Mouse (Mus musculus) midbrain, embryonic 15.5 days (tissue): Measurements from ENCODE around the gene Gas7. TPM values are rescaled to one million over a fixed set of nuclear protein-coding genes. Genes with fewer than 3 reads are reported as not detected.

Experiments used
- ATAC-seq: fragments of 200-750 bp; cut with Nextera tagmentation; replicated peaks from 2 replicates; pipeline ENCODE4 v1.8.0; 2017; ENCODE audit warnings: moderate TSS enrichment
- H3K27ac ChIP-seq: fragments of 300-500 bp; sonication (generic); 2 replicates; pipeline ENCODE4 v1.5.1; 2015; ENCODE audit warnings: mild to moderate bottlenecking, inconsistent platforms
- H3K27me3 ChIP-seq: fragments of 300-500 bp; sonication (generic); replicated peaks from 2 replicates; pipeline ENCODE4 v1.6.1; 2015; ENCODE audit warnings: inconsistent platforms
- H3K36me3 ChIP-seq: fragments of 300-500 bp; sonication (generic); replicated peaks from 2 replicates; pipeline ENCODE4 v1.6.1; 2015; ENCODE audit warnings: inconsistent platforms
- H3K4me1 ChIP-seq: fragments of 300-500 bp; sonication (generic); 2 replicates; pipeline ENCODE4 v1.6.1; 2015; ENCODE audit warnings: inconsistent platforms
- H3K4me2 ChIP-seq: fragments of 300-500 bp; sonication (generic); 2 replicates; pipeline ENCODE4 v1.6.1; 2015; ENCODE audit warnings: inconsistent platforms, mild to moderate bottlenecking, moderate library complexity
- H3K4me3 ChIP-seq: fragments of 300-500 bp; sonication (generic); 2 replicates; pipeline ENCODE4 v1.5.1; 2015; ENCODE audit warnings: mild to moderate bottlenecking, inconsistent platforms
- H3K9ac ChIP-seq: fragments of 300-500 bp; sonication (generic); 2 replicates; pipeline ENCODE4 v1.6.1; 2015; ENCODE audit warnings: mild to moderate bottlenecking, inconsistent platforms
- H3K9me3 ChIP-seq: fragments of 300-500 bp; sonication (generic); 2 replicates; pipeline ENCODE4 v1.6.1; 2016; ENCODE audit warnings: inconsistent platforms
- WGBS: fragments of 180-500 bp; shearing (Covaris S2); methylation state at CpG from one replicate; pipeline ENCODE4 v1.1.7; 2015; ENCODE audit warnings: mixed read lengths; 5-methylcytosine and 5-hydroxymethylcytosine counted together
- polyA plus RNA-seq: library from polyadenylated mRNA; unstranded; fragments of >200 nt; fragmentation: Nextera tagmentation; extraction: Ambion mirVana; gene quantifications from 2 replicates; pipeline ENCODE4 v1.2.1, GENCODE M21; 2015

The Gas7 gene
- polyA plus RNA-seq, 1 experiment from 2014 or later, result 36.1 TPM

DNA sequence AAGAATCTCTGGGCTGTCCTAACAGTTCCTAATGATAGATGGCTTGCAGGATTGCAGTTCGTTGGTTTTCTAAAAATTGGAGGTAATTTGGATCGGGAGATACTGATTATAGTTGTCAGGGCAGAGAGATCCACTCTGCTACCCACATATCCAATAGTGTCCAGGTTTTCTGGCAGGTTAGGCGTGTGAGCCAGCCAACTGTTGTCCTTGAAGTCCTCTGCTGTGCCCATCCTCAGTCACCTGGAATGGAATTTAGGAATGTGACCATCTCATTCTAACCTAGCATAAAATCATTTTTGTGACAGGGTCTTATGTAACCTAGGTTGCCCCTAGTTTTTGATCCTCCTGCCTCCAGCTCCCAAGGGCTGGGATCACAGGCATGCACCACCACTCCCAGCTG, 188.2 kb downstream of the Gas7 start:
- no peak overlapping the region for H3K4me2 ChIP-seq
- H3K4me1 ChIP-seq, result 0 out of 2 replicates have a peak, but pooled peaks cover 5% of the 10 kb centered on the region
- H3K9ac ChIP-seq, result no peak overlapping the region
- no peak overlapping the region for H3K27ac ChIP-seq
- H3K27me3 ChIP-seq, result no peaks in the 10 kb centered on the region
- no peak overlapping the region for H3K4me3 ChIP-seq
- H3K9me3 ChIP-seq, result no peaks in the 10 kb centered on the region
- ATAC-seq, result no peak
- H3K36me3 ChIP-seq, result no peaks in the 10 kb centered on the region
- 88% methylated on average over 3 of the region's 3 CpGs for WGBS

DNA sequence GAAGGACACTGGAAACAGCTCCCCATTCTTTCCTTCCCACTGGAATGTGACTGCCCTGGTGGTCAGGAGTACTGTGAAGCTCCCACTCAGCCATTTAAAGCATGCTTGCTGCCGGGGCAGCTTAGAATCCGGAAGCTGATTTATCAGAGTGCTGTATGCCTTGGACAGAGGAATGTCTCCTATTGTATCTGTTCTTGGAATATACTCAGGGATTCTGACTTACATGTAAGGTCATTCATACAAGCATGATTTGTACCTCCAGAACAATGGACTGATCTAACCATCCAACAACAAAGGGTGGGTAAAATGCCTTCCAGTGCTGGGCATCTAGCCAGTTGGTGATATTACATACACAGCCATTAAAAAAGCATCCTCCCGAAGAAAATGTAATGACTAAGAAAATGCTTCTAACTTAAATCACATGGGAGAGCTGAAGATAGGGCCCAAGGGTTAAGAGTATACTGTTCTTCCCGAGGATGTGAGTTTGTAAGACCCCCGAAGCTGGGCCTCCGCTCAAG, 189.5 kb downstream of the Gas7 start:
- H3K27me3 ChIP-seq, result no peaks in the 10 kb centered on the region
- H3K9me3 ChIP-seq, result no peaks in the 10 kb centered on the region
- no peak overlapping the region for H3K9ac ChIP-seq
- no peak overlapping the region for H3K4me3 ChIP-seq
- no peak overlapping the region for H3K27ac ChIP-seq
- H3K4me2 ChIP-seq, result no peak overlapping the region
- ATAC-seq, result no peak
- H3K4me1 ChIP-seq, result 0 out of 2 replicates have a peak, but pooled peaks cover 5% of the 10 kb centered on the region
- H3K36me3 ChIP-seq, result no peaks in the 10 kb centered on the region
- WGBS, result 86% methylated on average over 6 of the region's 6 CpGs

DNA sequence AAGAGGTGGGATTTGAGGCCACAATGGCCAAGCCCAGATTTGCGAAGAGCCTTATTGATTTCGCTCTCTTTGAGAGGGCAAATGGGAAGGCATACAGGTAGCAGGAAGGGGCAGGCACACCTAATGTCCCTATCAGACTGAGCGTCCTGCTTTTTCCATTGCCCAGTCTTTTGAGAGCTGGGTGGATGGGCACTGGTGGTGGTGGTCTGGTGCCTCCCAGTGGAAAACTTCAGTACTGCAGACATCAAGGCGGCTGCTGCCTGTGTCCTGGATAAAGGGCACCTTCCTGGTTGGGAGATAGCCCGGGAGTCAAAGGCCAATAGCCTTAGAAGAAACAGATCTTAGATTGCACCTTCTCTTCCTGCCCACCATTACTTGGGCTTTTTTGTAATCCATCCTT, 192.5 kb downstream of the Gas7 start:
- Histone ChIP-seq H3K27me3 (no peaks in the 10 kb centered on the region), H3K4me2 (no peak overlapping the region), H3K36me3 (no peaks in the 10 kb centered on the region), H3K4me1 (peaks cover 13% of the 10 kb centered on the region), H3K9ac (no peak overlapping the region), H3K9me3 (no peaks in the 10 kb centered on the region), H3K4me3 (no peak overlapping the region), H3K27ac (no peak overlapping the region)
- ATAC-seq, result no peak; the same call in 1 of the 2 replicates
- 31% methylated on average over 5 of the region's 5 CpGs for WGBS

DNA sequence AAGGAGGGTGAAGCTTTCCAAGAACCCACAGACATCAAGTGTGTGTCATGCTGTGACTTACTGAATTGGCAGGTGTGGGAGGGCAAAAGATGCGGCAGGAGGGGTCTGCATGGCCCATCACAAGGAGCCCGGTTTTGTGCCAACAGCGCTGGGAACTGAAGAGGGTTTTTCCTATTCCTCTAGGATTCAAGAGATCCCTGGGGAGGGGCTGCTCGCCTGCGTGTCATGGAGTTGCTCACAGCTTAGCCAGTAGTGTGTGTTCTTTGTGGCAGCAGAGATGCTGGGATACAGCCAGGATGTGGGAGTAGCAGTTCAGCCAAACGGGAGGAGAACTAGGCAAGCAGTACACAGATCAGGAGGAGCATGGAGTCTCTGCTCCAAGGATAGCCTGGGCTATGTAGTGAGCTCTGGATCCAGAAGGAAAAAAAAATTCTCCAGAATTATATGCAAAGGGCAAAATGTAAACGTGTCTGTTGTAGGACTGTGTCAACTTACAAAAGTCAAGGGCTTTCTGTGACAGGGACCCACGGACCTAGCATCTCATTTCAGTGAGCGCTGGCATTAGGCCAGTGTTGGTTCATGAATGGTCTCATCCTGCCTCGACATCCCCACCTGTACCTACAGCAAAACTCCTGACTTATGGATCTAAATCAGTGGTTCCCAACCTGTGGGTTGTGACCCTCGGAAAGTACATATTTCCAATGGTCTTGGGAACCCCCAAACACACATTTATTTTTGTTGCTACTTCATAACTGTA, 193.6 kb downstream of the Gas7 start:
- Histone ChIP-seq H3K27ac (no peak overlapping the region), H3K4me3 (no peak overlapping the region), H3K9ac (no peak overlapping the region), H3K4me1 (peaks cover 19% of the 10 kb centered on the region), H3K36me3 (no peaks in the 10 kb centered on the region), H3K4me2 (no peak overlapping the region), H3K9me3 (no peaks in the 10 kb centered on the region), H3K27me3 (no peaks in the 10 kb centered on the region)
- 75% methylated on average over 11 of the region's 11 CpGs for WGBS
- ATAC-seq, result no peak

DNA sequence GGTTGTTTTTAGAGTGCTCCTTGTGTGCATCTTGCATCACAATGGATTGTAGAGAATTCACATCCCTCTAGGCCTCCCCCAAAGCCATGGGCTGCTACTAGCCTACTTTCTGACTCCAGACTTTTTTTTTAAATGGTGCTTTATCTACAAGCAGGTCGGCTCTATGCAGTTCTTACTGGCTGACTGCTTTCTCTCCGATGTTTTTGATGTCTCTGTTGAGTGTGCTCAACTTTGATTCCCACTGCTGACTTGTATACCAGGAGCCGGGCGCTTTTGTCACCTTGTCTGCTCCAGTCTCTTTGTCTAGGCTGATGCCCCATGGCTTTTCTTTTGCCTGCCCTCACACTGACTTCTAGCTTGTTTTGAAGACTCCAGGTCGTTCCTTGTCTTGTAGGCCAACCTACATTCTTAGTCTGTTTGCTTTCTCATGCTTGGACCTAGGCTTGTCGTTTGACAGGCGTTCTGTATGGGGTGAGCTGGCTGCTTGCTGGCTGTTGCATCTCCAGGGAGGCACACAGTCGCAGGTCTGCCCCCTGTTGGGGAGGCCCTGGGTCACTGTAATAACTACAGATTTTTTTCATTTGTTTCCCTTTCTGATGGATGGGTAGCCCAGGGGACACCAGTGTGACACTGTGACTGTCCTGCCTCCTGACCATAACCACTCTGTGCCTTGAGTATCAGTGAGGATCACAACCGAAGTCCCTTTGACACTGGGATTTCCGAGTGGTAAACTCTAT, 194.9 kb downstream of the Gas7 start:
- no peak overlapping the region for H3K27ac ChIP-seq
- H3K4me3 ChIP-seq, result no peak overlapping the region
- H3K36me3 ChIP-seq, result no peaks in the 10 kb centered on the region
- no peak for ATAC-seq
- no peak overlapping the region for H3K4me2 ChIP-seq
- no peak overlapping the region for H3K9ac ChIP-seq
- no peaks in the 10 kb centered on the region for H3K9me3 ChIP-seq
- H3K4me1 ChIP-seq, result peaks cover 22% of the 10 kb centered on the region
- 49% methylated on average over 10 of the region's 10 CpGs for WGBS
- no peaks in the 10 kb centered on the region for H3K27me3 ChIP-seq

DNA sequence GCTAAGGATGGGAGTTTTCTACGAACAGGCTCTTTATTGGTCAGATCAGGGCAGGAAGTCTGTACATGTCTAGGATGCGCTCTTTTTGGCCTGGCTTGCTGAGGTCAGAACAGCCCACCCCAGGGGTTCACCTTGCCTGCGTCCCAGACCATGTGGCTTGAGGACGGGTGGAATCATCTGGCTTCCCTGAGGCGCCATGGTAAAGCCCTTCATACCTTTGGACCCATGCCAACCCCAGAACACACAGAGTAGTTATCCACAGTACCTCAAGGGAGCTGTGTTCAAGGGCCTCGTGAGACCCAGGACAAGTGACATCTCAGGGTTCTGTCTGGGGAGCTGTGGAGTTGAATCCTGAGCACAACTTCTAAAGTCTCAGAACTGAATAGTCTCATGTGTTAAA, 196.5 kb downstream of the Gas7 start:
- Histone ChIP-seq H3K36me3 (no peaks in the 10 kb centered on the region), H3K4me3 (no peak overlapping the region), H3K4me2 (no peak overlapping the region), H3K27me3 (no peaks in the 10 kb centered on the region), H3K9me3 (no peaks in the 10 kb centered on the region), H3K4me1 (peaks cover 28% of the 10 kb centered on the region), H3K9ac (no peak overlapping the region), H3K27ac (no peak overlapping the region)
- WGBS, result 77% methylated on average over 6 of the region's 6 CpGs
- ATAC-seq, result no peak

DNA sequence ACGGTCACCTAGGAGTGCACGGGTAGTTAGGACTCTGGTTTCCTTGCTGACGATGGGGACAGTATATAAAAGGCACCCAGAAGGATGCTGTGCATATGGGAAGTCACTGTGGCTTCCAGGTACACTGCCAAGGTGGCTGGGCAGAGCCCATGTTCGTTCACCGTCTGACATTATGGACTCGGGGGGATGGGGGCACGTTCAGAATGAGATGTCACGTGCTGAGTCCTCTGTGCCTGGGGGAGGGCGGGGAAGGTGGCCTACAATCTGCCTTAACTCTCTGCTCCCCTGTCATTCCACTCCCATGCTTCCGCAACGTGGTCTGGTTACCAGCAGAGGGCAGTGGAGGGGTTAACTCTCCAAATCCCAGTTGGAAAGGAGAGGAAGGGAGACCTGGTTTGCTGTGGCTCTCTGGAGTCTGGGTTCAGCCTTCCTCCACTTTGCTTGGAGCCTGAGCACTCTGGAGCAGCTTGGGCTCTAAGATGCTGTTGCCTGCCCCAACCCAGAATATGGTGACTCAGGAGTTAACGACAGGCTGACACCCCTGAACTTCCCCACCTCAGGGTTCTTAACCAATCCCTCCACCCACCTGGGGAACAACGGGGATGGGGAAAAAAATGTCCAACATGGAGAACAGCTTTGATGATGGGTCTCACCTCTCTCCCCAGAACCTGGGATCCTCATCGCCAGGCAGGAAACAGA, 197.1 kb downstream of the Gas7 start:
- H3K27ac ChIP-seq, result no peak overlapping the region
- WGBS, result 11% methylated on average over 14 of the region's 14 CpGs
- no peaks in the 10 kb centered on the region for H3K9me3 ChIP-seq
- peaks cover 27% of the 10 kb centered on the region for H3K4me1 ChIP-seq
- no peaks in the 10 kb centered on the region for H3K36me3 ChIP-seq
- peak overlapping the region; percentile 35 for H3K4me2 ChIP-seq
- H3K9ac ChIP-seq, result no peak overlapping the region
- H3K27me3 ChIP-seq, result no peaks in the 10 kb centered on the region
- 0 out of 2 replicates have a peak, but pooled peaks have one; percentile 14 for ATAC-seq
- H3K4me3 ChIP-seq, result no peak overlapping the region; the same call in 1 of the 2 replicates

DNA sequence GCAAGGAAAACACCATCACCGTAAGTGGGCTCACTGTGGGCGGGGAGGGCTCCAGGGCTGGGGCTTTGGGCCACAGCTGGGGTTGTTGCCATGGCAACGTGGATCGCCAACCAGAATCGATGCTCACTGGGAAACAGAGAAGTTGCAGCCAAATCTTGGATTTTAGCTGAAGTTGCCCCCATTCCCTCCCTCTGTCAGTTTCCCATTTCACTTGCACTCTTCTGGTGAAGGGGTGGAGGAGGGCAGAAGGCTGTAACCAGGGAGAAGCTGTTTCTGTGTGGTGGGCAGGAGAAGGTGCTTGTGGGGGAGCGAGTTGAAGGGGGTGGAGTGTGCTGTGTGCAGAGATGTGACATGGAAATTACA, 197.6 kb downstream of the Gas7 start:
- Histone ChIP-seq H3K4me2 (peak overlapping the region; percentile 35), H3K4me1 (peaks cover 23% of the 10 kb centered on the region), H3K9me3 (no peaks in the 10 kb centered on the region), H3K36me3 (no peaks in the 10 kb centered on the region), H3K9ac (no peak overlapping the region), H3K27me3 (no peaks in the 10 kb centered on the region), H3K4me3 (no peak overlapping the region; the same call in 1 of the 2 replicates), H3K27ac (no peak overlapping the region)
- no peak for ATAC-seq
- WGBS, result 18% methylated on average over 6 of the region's 6 CpGs

DNA sequence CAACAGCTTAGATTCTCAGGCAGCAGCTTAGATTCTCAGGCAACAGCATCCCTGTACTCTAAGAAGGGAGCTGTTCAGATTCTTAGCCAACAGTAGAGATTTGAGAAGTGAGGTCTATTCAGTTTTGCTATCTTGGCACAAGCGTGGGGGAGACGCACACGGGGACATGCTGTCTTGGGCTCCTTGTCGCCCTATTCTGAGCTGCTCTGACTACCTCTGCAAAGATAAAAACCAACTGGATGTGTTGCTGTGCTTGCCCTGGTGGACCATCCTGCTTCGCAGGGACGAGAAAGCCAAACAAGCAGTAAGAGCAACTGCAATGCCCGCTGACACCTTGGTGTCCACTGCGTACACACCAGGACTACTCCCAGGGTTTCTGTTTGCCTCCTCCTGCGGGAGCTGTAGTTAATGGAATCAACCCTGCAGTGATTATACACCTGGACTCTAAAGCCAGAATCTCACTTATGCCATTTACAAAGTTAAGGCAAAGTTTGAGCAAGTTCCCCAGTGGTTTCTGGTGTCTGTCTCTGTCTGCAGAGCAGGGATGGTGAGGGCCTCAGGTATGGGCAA, 198.4 kb downstream of the Gas7 start:
- Histone ChIP-seq H3K4me1 (peaks cover 23% of the 10 kb centered on the region), H3K36me3 (no peaks in the 10 kb centered on the region), H3K4me2 (no peak overlapping the region; the same call in 1 of the 2 replicates), H3K9ac (no peak overlapping the region), H3K27ac (no peak overlapping the region), H3K9me3 (no peaks in the 10 kb centered on the region), H3K27me3 (no peaks in the 10 kb centered on the region), H3K4me3 (no peak overlapping the region)
- no peak for ATAC-seq
- 88% methylated on average over 9 of the region's 9 CpGs for WGBS

DNA sequence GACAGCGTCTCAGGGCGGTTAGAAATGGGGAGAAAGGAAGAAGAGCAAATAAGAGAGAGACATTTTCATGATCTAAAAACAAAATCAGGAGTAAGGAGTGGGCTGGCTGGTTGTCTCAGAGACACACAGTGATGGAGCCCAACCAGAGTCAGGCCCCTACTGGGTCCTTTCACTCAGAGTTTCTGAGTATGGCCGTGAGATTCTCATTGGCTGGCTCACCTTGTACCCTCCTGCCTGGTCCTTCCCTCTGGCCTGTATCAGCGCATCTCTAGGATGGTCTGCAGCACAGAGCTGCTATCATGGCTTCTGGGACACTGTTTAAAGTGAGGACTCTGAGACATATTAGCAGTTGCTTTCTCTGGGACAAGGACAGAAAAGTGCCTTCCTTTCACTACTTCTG, 199.3 kb downstream of the Gas7 start:
- H3K36me3 ChIP-seq, result no peaks in the 10 kb centered on the region
- no peaks in the 10 kb centered on the region for H3K9me3 ChIP-seq
- H3K9ac ChIP-seq, result no peak overlapping the region
- no peak overlapping the region for H3K4me2 ChIP-seq
- H3K4me3 ChIP-seq, result no peak overlapping the region
- H3K27me3 ChIP-seq, result no peaks in the 10 kb centered on the region
- ATAC-seq, result no peak
- H3K27ac ChIP-seq, result no peak overlapping the region
- peaks cover 23% of the 10 kb centered on the region for H3K4me1 ChIP-seq
- 92% methylated on average over 4 of the region's 4 CpGs for WGBS

DNA sequence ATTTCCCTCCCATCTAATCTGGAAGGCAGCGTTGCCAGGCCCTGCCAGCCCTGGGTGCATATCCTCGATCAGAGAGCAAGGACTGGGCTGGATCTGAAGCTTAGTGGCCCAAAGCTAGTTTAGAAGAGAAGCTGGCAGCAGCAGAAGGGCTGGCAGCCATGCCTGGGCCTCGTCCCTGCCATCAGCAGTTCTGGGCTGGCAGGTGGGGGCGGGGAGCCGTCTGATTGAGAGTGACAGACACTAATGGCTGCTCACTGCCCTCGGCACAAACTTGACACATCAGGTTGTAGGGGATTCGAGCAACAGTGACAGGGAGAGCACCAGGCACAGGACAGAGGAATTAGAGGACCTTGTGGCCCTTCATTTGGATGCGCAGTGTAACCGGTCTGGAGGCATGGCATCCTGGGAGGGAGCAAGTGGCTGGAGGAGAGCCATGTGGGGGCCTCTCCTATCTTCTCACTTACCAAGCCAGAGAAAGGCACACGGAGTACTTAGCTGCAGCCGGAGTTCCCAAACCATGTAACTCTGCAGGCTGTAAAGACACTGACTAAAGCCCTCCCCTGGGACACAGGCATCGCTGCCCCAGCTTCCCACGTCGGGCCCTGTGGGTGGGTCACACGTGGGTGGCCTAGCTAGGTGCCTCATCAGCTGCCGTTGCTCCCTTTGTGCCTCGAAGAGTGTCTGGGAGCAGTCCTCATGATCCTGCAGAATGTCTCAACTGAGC, 200.2 kb downstream of the Gas7 start:
- no peak overlapping the region for H3K27ac ChIP-seq
- 64% methylated on average over 17 of the region's 17 CpGs for WGBS
- no peaks in the 10 kb centered on the region for H3K9me3 ChIP-seq
- no peak overlapping the region for H3K4me3 ChIP-seq
- peaks cover 23% of the 10 kb centered on the region for H3K4me1 ChIP-seq
- no peaks in the 10 kb centered on the region for H3K27me3 ChIP-seq
- H3K9ac ChIP-seq, result no peak overlapping the region
- ATAC-seq, result no peak; the same call in 1 of the 2 replicates
- no peaks in the 10 kb centered on the region for H3K36me3 ChIP-seq
- no peak overlapping the region for H3K4me2 ChIP-seq
